Mouse (Mus musculus): Measurements from ENCODE around the gene Ehd3. TPM values are rescaled to one million over a fixed set of nuclear protein-coding genes. Genes with fewer than 3 reads are reported as not detected.

Ehd3 gene
- polyA plus RNA-seq, 1 experiment = not detected

GRCm38 (mm10) chr17:73817697-73818380 is 13.9 kb downstream of the Ehd3 start:
- no peak for TF ChIP-seq GATA1 (IDR thresholded peaks at IDR 0.05; ENCODE audit: low read length)

- no peak for TF ChIP-seq GATA1 (IDR thresholded peaks at IDR 0.05; ENCODE audit: low read length)
These were observed 15.0 kb downstream of the Ehd3 start for GRCm38 (mm10) chr17:73818936-73819335.

- TF ChIP-seq GATA1 (IDR thresholded peaks at IDR 0.05; ENCODE audit: low read length) = no peak
These were observed 16.8 kb downstream of the Ehd3 start for GRCm38 (mm10) chr17:73820726-73821125.

GRCm38 (mm10) chr17:73822255-73822654 is 18.3 kb downstream of the Ehd3 start:
- TF ChIP-seq GATA1 (IDR thresholded peaks at IDR 0.05; ENCODE audit: low read length) = no peak

- no peak for TF ChIP-seq GATA1 (IDR thresholded peaks at IDR 0.05; ENCODE audit: low read length)
These were observed 19.4 kb downstream of the Ehd3 start for GRCm38 (mm10) chr17:73823121-73824021.

GRCm38 (mm10) chr17:73824022-73824340 is 20.0 kb downstream of the Ehd3 start:
- TF ChIP-seq GATA1 (IDR thresholded peaks at IDR 0.05; ENCODE audit: low read length) = no peak

- TF ChIP-seq GATA1 (IDR thresholded peaks at IDR 0.05; ENCODE audit: low read length) = no peak
These were observed 22.2 kb downstream of the Ehd3 start for GRCm38 (mm10) chr17:73826106-73826505.

GRCm38 (mm10) chr17:73827446-73827845 is 23.5 kb downstream of the Ehd3 start:
- TF ChIP-seq GATA1 (IDR thresholded peaks at IDR 0.05; ENCODE audit: low read length) = no peak

GRCm38 (mm10) chr17:73830511-73830910 is 26.6 kb downstream of the Ehd3 start:
- no peak for TF ChIP-seq GATA1 (IDR thresholded peaks at IDR 0.05; ENCODE audit: low read length)

GRCm38 (mm10) chr17:73831427-73831826 is 27.5 kb downstream of the Ehd3 start:
- TF ChIP-seq GATA1 (IDR thresholded peaks at IDR 0.05; ENCODE audit: low read length) = no peak

- TF ChIP-seq GATA1 (IDR thresholded peaks at IDR 0.05; ENCODE audit: low read length) = no peak
These were observed 29.0 kb downstream of the Ehd3 start for GRCm38 (mm10) chr17:73832901-73833300.

- no peak for TF ChIP-seq GATA1 (IDR thresholded peaks at IDR 0.05; ENCODE audit: low read length)
These were observed 29.5 kb downstream of the Ehd3 start for GRCm38 (mm10) chr17:73833474-73833873.

GRCm38 (mm10) chr17:73836601-73837000 is 32.7 kb downstream of the Ehd3 start:
- no peak for TF ChIP-seq GATA1 (IDR thresholded peaks at IDR 0.05; ENCODE audit: low read length)

GRCm38 (mm10) chr17:73837244-73837643 is 33.3 kb downstream of the Ehd3 start:
- TF ChIP-seq GATA1 (IDR thresholded peaks at IDR 0.05; ENCODE audit: low read length) = no peak

GRCm38 (mm10) chr17:73839086-73839835 is 35.3 kb downstream of the Ehd3 start:
- TF ChIP-seq GATA1 (IDR thresholded peaks at IDR 0.05; ENCODE audit: low read length) = no peak

GRCm38 (mm10) chr17:73842963-73843362 is 39.0 kb downstream of the Ehd3 start:
- TF ChIP-seq GATA1 (IDR thresholded peaks at IDR 0.05; ENCODE audit: low read length) = no peak

Data from G1E-ER4 (cell line).